Mouse (Mus musculus) layer of hippocampus, postnatal 14 days (tissue): ENCODE results near the gene Adgrd1. TPM values are rescaled to one million over a fixed set of nuclear protein-coding genes. Genes with fewer than 3 reads are reported as not detected.

Experiments
- DNase-seq, 2 experiments: peaks; one replicate each; pipeline ENCODE4 v3.0.0; 2021 to 2022; ENCODE audit warnings: low spot score in 2 of 2, mixed read lengths in 1 of 2
- long read RNA-seq, 2 experiments: library from polyadenylated mRNA; stranded (forward); transcript quantifications; one replicate each; pipeline ENCODE4 v2.0.0; 2021
- total RNA-seq, 2 experiments: library from RNA; stranded (reverse); gene quantifications; 2 replicates each; pipeline ENCODE4 v1.2.3; 2021

Adgrd1 gene
- total RNA-seq: under 1 TPM; 0.48 to 0.51 TPM
- long read RNA-seq, experiment 1, partial matches to known transcripts: 1 of 1 reads
- long read RNA-seq, experiment 1, other reads (novel, unspliced or antisense): 0 of 1 reads
- long read RNA-seq, experiment 2, partial matches to known transcripts: 0 of 1 reads
- long read RNA-seq, experiment 2, other reads (novel, unspliced or antisense): 1 of 1 reads

DNA sequence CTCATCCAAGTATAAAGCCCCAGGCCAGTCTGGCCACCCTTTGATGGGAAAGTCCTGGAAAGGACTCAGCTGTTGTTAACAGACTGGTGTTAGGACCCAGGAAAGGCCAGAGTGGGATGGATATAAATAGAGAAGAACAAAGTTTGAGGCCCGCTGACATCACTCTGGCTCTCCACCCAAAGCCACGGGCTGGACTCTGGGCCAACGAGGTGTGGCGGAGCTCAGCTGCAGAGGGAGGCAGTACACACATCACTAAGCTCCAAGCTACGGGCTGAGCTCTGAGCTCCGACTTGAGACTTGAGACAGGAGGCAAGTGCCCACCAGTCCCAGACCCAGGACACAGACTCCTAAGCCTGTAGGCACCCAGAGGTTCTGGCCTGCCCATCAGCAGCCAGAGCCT, at the start of gene Adgrd1:
Gene Adgrd1 (plus strand): TSS at position 240 of the 400 bp plus-strand sequence.
- no peak for DNase-seq

DNA sequence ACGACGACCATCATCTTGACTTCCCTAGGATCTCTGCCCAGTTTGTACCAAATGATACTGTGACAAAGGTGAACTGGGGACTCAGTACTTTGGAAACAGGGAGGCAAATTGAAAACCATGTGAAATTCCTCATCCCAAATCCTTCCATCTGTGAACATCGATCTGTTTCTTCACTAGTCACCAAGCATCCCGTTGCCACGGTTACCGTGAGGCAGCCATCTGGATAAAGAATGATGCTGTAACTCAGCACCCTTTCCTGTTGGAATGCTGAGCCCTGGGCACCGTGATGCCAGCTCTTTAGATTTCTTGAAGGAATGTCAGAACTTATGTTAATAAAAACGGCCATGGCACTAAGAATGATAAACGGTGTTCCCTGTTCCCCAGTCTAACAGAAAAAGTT, 47.2 kb upstream of the Adgrd1 start:
- DNase-seq: peak; percentile 72 to 92

DNA sequence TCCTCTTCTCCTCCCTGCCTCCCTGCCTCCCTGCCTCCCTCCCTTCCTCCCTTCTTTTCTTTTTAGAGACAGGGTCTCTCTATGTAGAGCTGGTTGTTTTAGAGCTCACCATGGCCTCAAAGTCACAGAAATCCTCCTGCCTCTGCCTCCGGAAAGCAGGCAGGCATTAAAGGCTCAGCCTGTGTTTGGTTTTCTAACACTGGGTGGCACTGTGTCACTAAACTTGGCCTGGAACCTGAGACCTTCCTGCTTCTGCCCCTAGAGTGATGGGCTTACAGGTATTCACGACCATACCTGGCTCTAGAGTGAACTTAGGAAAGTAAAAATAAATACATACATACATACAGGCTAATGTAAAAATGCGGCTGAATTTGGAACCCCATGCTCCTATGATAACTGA, 44.6 kb upstream of the Adgrd1 start:
- DNase-seq: no peak

DNA sequence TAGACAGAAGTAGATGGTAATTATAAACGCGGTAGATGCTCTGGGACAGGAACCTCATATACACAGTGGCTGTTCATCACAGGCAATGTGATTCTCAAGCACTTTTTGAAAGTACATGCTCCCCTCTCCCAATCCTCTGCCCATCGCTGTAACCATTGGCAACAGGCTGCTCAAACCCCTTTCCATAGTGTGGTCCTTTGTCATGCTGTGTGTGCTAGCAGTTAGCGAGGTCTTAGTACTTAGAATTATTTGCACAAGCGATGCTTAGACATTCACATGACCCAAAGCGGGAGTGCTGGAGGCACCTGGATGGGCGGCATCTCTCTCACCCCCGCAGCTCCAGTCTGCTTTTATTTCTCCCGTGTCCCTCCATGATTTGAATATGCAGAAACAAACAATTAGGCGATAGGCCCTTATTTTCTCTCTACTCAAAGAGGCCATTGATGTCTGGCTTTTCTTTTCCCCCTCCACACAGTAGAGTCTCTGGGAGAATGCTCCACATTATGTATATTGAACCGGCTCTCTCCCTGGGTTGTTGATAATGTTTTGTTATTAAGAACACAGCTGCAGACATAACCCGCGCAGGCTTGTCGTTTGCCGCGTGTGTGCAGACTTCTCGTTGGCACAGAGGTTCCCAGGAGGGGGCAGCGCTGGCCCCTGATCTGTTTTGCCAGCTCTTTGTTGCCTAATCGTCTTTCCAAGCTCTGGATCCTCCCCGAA, 43.8 kb upstream of the Adgrd1 start:
- DNase-seq: no peak

DNA sequence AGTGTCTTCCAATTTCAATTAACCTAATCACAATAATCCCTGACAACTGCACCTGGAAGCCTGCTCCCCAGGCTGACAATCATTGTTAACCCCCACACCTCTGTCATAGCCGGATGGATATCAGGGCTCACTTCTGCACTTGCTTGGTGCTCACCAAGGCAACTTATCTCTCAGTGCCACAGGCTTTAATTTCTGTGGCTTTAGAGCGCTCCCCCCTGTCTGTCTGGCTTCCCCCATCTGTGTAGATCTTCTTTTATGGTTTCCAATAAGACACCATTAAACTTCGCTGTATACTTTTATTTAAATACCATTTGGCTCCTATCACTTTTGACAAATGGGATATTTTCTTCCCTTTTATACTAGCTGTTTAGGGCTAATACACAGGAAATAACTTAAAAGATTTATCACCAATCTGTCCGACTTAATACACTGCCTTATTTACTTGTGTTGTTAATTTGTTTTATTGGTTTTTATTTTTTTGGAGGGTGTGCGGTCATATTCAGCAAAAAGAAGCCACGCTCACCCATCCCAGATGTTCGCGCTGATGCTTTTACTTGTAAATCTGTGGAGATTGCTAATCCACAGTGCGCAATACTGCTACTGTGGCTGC, 41.8 kb upstream of the Adgrd1 start:
- DNase-seq: no peak

DNA sequence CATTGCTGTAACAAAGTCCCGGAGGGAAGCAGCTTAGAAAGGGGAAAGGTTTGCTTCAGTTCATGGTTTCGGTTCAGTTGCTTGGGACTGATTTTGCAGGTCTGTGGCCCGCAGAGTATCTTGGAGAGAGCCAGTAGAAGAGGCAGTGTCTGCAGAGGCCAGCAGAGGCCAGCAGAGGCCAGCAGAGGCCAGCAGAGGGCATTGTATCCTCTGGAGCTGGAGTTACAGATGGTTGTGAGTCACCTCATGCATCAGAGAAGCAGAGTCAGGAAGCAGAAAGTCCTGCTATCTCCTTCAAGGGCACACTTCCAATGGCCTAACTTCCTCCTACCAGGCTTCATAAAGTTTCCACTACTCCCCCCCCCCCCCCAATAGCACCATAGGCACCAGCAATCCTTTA, 37.4 kb upstream of the Adgrd1 start:
- no peak for DNase-seq

DNA sequence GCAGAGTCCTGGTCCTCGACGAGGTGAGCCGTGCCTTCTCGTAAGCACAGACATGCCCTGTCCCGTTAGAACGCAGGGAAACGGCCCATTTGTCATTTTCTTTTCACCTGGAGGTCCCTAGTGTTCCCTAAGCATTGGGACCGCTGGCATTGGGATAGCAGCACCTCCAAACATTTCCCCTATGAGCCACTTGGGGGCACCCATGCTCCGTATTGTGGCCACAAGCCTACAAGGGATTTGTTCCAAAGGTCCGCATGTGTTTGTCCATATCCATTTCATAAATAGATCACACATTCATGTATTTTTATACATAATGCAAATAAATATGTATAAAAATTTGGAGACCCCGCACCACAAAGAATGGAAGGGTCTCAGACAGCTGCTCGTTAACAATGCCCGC, 35.0 kb upstream of the Adgrd1 start:
- peak in 1 of 2 experiments; percentile 79 for DNase-seq

DNA sequence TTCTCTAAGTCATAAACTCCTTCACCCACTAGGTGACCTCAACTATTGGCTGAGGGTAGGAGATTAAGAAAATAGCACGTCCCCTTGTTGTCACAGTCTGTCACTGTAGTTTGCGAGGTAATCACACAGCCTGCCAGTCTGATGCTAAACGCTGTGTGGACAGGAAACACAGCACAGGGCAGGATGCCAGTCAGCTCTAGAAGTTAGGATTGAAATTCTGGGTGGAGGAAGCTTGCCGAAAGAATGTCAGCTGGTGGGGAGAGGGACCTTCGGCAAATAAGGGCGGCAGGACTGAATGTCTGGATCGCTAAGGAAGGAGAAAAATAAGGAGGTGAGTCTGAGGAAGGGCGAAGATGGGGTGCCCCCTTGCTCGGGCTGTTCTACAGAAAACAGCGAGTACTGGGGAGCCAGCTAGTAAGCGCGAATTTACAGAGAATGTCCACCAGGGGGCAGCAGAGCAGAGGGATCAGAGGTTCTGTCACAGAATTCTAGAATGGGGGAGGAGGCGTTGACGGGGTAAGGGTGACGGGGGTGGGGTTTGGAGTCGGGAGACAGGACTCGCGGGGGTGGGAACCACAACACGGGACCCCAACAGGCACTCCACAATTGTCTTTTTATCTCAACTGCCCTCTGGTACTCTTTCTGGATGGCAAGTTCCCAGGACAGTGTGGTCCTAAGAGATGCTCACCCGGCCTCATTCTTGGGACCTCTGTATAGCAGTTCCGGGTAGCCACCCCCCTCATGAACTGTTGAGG, 33.3 kb upstream of the Adgrd1 start:
- DNase-seq: peak; percentile 87 to 90

DNA sequence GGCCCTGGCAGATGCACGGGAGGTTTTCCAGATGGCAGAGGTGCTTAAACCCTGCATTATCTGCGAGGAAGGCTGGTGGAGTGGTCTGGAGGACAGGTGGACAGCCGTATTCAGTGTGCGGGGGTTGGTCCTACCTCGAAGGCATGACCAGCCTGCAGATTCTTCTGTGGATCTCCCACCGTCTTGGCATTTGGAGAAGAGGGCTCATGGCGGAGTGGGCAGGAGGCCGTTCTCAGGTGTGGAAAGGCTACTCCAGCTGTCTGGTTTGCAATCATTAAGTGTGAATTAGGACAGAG, 32.8 kb upstream of the Adgrd1 start:
- DNase-seq: no peak

DNA sequence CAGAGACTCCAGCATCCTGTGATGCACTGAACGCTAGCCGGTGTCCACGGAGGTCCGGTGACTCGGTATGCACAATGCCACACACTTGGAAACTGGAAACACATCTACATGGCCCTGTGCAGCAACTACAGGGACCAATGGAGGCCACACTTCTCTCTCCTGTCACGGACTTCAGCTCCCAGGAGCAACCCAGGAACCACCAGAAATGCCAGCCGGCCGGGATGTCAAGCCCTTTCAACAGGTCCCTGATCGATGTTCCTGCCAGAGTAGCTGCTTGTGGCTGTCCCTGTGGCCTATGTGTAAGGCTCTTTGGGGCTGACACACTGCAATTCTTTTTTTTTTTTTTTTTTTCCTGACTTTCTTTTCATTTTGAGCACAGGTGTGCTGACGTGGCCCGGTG, 32.4 kb upstream of the Adgrd1 start:
- no peak for DNase-seq

DNA sequence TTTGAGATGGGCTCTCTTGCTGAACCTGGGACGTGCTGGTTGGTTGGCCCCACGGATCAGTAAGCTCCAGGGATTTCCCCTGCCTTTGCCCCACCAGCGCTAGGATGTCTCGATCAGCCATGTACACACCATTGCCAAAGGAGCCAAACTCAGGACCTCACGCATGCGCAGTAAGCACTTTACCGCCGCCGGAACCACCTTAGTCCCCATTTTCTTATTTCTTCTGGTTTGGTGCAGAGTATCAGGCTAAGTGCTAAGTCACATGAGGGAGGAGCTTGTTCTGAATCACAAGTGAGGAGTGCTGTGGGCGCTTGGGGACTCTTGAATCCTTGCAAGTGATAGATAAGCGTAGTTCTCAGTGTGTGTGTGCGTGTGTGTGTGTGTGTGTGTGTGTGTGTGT, 31.2 kb upstream of the Adgrd1 start:
- DNase-seq: no peak

DNA sequence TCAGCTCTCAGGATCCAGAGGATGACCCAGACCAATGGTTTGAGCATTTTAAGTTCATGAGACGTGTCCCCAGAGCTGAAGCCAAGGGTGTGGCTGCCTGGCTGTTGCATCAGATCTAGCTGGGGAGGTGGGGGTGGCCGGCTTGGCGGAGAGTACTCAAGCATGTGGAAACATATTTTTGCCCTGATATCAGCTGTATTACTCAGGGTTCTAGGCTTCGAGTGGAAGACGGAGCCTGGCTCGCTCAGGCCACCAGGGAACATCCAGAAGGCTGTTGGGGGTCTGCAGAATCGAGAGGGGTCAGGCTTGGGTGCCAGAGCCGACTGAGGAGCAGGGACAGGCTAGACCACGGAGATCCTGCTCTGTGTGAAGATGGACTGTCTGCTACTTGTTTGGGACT, 30.6 kb upstream of the Adgrd1 start:
- DNase-seq: no peak

DNA sequence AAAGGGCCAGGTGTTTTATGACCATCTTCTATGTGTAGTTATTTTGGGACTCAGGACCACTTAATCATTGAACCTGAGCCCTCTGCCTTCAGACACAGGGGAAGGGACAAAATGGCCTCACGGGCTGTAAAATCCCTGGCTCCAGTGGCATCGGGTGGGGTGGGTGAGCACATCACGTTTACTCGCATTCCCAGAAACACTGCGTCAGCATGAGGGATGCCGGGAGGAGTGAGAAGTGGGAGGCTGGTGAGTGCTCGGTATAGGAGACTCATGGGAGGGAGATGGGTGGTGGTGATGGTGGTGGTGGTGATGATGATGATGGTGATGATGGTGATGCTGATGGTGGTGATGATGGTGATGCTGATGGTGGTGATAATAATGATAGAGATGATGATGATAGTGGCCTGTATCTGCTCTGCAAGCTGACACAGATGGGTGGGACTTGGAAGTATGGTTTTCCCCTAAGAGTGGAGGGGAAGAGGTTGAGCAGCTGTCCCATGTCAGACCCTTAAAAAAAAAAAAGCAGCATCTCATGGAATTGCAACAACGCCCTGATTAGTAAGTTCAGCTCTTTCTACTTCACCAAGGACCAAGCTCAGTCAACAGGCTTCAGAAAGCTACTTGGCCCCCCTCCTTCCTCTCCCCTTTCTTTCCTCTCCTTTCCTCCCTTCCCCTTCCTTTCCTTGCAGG, 29.9 kb upstream of the Adgrd1 start:
- no peak for DNase-seq

DNA sequence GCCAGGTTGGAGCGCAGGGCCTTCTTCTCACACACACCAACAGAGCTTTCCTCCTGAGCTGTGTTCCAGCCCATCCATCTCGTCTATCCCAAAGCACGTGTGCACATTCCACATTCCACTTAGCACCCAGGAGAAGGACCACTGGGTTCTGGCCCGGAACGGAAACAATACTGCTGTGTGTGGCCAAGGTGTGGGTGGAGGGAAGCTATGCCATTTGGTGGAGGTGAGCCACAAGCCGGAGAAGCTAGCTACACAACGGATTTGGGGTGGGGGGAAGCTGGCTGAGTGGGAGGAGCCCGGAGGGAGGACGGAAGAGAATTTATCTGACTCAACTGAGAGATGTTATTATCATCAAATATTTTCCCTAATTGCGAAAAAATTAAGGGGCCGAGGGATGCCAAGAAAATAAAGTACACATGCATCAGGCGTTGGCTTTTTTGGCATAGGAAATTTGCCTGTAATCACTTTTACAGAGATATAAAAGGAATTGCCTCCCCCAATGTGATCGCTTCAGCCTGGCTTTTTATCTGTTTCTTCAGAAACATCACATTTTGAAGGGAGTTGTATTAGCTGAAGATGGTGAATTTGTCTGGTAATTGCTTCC, 29.2 kb upstream of the Adgrd1 start:
- no peak for DNase-seq

DNA sequence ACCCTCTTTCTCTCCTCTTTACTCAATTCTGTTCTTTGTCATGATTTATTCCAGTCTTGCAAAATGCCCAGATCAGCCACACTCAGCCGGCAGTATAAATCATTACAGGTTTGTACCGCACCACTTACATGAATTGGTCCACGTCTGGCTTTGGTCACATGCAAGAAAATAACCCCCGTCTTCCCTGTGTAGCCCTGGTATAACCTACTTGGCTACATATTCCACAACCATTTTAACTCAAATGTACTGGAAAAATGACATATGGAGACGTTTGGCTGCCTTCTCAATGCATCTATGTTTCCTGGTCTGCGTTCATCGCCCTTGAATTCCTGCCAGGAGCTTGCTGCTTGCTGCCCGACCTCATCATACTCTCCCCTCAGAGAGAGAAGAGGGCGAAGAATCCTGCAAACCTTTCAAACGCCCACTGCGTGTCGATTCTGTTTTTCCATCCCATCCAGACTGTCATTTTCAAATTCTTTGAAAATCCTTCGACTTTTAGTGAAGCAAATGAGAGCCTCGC, 24.7 kb upstream of the Adgrd1 start:
- no peak for DNase-seq

DNA sequence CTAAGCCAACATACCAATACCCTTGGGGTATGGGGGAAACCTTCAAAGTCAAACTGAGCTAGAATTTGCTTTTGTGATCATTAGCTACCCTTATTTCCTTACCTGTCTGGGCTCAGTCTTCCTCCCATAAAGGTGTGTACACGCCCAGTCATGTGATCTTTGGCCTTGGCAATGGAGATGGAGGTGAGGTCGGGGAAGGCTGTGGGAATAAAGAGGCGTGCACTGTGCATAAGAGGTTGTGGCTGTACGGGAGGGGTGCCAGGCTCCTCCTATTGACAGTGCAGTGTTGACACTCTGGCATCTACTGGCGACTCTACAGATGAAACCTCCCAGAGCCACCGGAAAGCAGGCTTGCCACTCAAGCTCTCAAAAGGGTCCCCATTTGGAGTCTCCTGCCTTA, 23.1 kb upstream of the Adgrd1 start:
- no peak for DNase-seq

DNA sequence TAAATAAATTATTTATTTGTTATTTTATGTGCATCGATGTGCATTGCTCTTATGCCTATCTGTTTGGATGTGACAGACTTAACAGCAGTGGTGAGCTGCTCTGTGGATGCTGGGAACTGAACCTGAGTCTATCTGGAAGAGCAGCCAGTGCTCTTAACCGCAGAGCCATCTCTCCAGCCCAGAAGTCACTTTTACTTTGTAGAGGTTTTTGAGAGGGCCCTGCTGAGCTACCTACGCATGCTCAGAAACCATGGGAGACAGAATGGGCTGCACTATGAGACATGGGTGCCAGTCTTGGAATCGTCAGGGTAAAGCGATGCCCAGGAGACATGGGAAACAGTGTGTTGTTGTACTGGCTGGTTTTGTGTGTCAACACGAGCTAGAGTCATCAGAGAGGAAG, 20.5 kb upstream of the Adgrd1 start:
- no peak for DNase-seq

DNA sequence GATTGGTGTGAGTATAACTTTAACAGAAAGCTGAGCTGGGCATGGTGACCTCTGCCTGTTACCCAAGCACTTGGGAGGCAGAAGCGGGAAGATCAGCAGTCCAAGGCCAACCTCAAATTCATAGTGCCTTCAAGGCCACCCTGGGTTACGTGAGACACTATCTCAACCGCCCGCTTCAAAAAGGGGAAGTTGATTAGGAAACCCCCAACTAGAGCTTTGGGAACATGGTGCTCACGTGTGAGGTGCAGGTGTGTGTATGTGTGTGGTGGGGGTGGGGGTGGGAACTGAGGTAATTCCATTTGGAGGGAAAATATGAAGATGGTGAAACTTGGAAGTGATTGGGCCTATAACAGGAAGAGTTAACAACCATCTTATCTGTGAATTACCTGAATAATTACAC, 19.3 kb upstream of the Adgrd1 start:
- no peak for DNase-seq

DNA sequence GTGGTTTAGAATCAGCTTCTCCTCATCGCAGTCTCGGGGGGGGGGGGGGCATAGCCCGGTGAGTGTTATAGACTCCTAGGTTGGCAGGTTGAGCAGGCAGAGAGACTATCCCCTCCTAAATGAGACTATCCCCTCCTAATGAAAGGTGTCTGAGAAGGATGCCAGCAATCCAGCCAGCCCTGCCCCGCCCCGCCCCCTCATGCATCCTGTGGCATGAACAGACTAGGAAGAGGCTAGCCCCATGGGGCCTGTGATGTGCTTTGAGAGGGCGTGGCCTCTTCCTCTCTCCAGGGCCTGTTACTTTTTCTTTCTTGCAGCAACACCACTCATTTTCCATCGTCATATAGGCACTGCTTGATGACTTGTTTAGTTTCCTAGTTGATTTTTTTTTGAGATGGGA, 15.0 kb upstream of the Adgrd1 start:
- no peak for DNase-seq

DNA sequence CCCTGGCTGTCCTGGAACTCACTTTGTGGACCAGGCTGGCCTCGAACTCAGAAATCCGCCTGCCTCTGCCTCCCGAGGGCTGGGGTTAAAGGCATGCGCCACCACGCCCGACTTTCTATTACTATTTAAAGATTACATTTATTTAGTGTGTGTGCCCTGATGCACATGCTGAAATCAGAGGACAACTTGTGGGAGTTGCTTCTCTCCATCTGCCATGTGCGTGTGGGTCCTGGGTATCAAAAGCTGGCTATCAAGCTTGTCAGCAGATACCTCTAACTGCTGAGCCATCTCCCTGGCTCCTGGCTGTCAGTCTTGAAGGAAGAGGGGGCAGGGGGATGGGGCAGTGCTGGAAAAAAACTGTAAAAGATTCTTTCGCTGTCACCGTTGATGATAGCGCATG, 11.4 kb upstream of the Adgrd1 start:
- DNase-seq: no peak
